Mouse (Mus musculus) cerebellum, adult (tissue): ENCODE results near the gene Chd4.
"Not testable (repeated sequence)": the region's sequence is repeated elsewhere in the genome, so short reads cannot be mapped to it uniquely, and the experiment has no call there.

Experiments used
- ATAC-seq: cut with Nextera tagmentation; 2 replicates; pipeline ENCODE4 v1.9.2; 2017; ENCODE audit warnings: mild to moderate bottlenecking, moderate library complexity, mixed read lengths; ENCODE audit not compliant: insufficient number of reproducible peaks, low FRiP score, low TSS enrichment

The Chd4 gene

DNA sequence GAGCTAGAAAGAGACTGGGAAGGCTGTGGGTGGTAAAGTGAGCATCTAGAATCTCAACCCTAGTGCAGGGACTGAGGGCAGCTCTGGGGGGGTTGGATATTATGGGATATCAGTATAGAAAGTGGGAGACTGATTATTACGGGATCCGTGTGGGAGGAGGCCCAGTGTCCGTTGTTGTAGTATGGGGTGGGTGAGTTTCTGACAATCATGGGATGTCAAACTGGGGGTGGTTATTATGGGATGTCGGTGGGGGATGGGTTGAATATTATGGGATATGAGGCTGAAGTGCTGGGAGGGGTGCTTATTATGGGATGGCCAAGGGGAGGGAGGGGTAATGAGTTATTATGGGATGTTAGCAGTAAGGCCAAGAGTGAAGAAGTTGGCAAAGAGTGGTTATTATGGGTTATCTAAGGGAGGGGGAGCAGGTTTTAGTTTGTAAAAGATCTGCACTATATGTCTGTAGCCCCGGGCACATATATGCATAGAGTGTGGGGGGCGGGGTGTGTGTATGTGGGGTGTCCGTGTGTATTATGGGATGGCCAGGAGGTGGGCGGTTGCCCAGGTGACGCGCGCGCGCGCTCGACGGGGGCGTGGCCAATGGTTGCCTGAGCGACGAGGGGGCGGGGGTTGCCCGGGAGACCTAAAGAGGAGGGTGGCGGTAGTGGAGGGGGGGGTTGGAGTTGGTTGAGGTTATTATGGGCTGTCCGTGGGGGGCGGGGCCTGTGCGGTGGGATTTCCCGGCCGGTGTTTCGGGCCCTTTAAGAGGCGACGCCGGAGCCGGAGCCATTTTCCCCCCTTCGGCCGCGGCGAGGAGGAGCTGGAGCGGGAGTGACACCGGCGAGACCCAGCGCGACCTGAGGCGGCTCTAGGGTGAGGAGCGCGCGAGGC lies at the start of gene Chd4:
Gene Chd4 (plus strand): TSS at position 591 of the 888 bp plus-strand sequence.
- ATAC-seq = peak; percentile 53

DNA sequence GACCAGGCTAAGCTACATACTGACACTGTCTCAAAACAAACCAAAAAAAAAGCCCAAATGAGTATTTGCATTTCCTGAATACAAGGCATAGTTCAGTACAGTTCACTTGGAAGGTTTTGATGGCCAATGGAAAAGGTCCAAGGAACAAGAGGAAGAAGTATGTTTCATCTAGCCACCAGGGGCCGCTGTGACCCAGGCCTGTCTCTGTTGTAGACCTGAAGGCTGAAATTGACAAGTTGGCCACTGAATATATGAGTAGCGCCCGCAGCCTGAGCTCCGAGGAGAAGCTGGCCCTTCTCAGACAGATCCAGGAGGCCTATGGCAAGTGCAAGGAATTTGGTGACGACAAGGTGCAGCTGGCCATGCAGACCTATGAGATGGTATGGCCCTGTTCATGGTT lies 49.1 kb upstream of the Chd4 start:
- peak; percentile 58 for ATAC-seq

DNA sequence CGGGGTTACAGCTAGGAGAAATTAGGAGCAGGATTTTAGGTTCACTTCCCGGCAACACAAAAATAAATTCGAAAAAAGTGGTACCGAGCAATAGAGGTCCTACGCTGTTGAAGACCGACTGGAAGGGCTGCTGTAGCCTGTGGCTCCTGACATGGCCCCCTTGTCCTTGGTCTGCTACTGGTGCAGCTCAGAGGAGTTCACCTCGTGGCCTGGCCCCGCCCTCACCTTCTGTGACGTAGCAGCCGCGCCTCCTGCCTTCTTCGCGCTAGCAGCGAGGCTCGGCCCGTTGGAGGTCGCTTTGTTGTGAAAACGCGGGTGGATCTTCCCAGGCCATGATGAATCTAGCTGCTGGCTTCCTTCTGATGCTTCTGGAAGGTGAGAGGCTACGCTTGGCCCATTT lies 46.1 kb upstream of the Chd4 start, which contains the start of gene Acrbp:
Gene Acrbp (plus strand): TSS at position 12 of the 400 bp plus-strand sequence.
- ATAC-seq = no peak

DNA sequence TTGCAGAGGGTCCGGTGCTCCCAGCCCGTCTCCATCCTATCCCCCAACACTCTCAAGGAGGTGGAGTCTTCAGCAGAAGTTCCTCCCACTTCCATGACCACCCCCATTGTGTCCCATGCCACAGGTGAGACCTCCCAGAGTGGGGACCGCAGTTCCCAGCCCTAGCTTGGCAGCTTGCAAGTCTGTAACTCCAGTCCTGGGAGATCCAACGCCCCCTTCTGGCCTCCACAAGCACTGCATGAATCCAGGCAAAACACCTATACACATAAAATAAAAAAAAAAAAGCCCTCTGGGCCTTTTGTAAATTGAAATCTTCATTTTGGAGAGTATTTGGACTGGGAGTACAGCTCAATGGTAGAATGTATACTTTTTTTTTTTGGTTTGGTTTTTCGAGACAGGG lies 44.5 kb upstream of the Chd4 start:
- no peak for ATAC-seq

DNA sequence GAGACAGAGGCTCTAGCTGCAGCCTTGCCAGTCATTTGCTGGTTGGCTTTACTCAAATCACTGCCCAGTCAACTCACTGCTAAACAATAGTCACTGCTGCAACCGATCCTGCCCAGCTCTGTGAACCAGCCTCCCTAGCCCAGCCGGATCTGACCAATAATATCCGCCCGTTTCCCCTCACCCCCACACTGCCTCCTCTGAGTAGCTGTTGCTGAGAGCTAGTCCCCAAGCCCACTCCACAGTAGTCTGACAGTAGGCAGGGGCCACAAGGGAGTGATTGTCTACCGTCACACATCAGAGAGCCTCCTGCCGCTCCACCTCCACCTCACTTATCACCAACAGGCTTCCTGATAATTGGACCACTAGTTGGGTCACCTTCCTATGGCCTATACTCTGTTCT lies 34.3 kb upstream of the Chd4 start:
- no peak for ATAC-seq

DNA sequence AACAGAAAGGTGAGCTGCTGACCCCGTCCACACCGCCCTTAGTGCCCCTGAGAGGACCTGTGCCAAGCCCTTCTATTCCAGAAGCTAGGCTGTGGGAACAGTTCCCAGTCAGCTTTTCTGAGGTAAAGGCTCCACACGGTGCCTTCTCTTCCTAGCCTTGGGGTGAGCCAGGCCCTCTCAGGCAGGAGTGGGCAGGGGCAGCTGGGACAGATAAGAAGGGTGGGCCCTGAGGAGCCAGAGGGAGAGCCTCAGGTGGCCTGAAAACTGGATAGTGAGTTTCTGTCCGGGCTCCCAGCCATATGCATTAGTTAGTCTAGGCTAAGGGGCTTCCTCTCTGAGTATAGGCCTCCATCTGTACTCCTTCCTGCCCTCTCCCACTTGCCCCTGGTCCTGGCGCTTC lies 33.3 kb upstream of the Chd4 start:
- ATAC-seq = no peak

DNA sequence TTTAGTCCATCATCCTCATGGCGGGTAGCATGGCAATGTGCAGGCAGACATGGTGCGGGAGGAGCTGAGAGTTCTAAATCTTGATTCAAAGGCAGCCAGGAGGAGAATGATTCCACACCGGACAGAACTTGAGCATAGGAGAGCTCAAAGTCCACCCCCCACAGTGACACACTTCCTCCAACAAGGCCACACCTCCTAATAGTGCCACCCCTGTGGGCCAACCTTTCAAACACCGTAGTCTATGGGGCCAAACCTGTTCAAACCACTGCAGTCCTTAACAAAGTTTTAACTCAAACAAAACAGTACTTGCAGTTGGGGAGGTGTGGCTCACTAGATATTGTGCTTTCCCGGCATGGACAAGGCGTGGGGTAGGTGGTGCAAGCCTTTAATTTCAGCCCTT lies 31.9 kb upstream of the Chd4 start:
- no peak for ATAC-seq

DNA sequence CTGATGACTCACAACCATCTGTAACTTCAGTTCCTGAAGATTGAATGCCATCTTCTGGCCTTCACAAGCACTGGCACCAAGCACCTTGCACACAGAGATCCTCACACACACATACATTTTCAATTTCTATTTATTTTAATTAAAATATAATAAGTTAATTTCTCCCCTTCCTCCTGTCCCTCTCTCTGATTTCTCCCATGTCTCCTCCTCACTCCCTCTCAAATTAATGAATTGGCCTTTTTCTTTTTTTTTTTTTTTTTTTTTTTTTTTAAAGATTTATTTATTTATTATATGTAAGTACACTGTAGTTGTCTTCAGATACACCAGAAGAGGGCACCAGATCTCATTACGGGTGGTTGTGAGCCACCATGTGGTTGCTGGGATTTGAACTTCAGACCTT lies 30.6 kb upstream of the Chd4 start:
- ATAC-seq = not testable (repeated sequence)

DNA sequence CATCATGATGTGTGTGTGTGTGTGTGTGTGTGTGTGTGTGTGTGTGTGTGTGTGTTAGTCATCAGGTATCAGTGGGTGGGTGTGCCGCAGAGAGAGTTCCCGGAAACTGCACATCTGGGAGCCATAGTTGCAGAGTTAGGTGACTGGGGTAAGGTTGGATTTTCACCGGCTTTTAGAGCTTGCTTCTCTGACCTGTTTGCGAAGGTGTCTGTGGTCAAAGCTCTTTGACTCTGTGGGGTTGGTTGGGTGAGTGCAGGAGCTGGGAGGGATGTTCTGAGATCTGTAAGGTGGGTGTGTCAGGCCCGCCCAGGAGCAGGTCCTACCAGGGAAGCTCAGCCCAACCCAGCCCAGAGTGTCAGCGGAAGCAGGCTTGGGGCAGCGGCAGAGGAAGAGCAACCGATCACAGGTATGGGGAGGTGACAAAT lies 28.2 kb upstream of the Chd4 start, which contains the start of gene Lpar5:
Gene Lpar5 (plus strand): TSS at position 350 of the 425 bp plus-strand sequence.
- no peak for ATAC-seq

DNA sequence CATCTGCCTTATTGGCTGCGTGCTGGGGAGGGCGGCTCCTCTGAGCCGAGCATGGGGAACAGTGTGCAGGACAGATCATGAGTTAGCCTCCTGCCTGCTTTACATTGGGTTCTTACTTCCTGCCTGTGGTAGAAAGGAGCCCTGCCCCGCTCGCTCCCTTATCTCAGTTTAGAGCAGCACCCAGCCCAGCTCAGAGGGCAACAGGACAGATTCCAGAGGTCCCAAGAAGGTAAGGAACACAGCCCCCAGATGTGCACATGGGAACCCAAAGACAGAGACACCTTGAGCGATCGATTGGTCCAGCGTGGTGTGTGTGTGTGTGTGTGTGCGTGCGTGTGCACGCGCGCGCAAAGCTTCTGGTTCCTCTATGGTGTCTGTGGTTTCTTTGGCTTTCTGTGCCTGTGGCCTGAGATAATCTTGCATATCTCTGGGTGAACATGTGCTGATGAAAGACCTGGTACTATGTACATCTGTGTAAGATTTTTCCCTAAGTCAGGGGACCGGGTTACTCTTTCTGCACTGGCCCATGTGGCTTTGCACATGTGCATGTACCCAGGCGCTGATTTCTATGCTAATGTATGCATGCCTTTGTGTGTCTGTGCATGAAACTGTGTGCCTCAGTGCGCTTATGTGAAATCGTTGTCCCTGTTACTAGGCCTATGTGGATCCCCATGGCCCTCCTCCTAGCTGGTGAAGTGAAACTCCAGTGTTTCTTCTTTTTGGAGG lies 24.4 kb upstream of the Chd4 start:
- ATAC-seq = peak; percentile 47; the same call in 1 of the 2 replicates

DNA sequence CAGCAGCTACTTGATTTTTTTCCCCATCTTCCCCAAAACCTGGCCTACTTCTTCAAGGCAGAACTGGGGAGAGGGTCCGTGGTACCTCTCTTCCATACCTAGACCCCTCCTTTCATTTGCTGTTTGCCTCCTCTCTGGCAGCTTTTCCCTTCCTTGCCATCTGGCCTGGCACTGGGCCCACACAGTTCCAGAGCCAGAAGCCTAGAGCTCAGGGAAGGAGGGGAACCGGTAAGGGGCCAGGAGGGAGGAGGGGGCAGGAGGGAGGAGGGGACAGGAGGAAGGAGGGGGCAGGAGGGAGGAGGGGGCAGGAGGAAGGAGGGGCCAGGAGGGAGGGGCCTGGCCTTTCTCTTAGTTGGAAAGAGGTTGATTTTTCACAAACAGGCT lies 23.9 kb upstream of the Chd4 start:
- ATAC-seq = peak; percentile 59; the same call in 1 of the 2 replicates

DNA sequence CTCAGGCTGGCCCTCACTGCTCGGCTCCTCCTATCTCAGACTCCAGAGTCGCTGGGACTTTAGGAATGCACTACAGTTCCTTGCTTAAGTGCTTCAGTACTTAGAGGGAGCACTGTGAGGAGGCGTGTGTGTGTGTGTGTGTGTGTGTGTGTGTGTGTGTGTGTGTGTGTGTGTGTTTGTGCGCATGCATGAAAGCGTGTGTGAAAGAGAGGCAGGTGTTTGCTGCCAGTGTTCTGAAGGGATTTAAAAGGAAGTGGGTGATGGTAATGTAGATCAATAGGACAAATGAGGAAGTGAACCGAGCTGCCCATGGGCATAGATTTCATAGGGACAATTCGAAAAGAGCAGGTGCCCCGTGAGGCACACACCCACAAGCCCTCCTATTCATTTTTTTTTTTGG lies 22.0 kb upstream of the Chd4 start:
- ATAC-seq = no peak

DNA sequence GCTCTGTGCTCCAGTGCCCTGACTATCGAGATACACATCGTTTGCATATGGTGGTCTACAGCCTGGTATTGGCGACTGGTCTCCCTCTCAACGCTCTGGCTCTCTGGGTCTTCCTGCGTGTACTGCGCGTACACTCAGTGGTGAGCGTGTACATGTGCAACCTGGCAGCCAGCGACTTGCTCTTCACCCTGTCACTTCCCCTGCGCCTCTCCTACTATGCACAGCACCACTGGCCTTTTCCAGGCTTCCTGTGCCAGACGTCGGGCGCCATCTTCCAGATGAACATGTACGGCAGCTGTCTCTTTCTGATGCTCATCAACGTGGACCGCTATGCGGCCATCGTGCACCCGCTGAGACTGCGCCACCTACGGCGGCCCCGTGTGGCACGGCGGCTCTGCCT lies 14.4 kb upstream of the Chd4 start:
- ATAC-seq = 0 out of 2 replicates have a peak, but pooled peaks have one; percentile 18

DNA sequence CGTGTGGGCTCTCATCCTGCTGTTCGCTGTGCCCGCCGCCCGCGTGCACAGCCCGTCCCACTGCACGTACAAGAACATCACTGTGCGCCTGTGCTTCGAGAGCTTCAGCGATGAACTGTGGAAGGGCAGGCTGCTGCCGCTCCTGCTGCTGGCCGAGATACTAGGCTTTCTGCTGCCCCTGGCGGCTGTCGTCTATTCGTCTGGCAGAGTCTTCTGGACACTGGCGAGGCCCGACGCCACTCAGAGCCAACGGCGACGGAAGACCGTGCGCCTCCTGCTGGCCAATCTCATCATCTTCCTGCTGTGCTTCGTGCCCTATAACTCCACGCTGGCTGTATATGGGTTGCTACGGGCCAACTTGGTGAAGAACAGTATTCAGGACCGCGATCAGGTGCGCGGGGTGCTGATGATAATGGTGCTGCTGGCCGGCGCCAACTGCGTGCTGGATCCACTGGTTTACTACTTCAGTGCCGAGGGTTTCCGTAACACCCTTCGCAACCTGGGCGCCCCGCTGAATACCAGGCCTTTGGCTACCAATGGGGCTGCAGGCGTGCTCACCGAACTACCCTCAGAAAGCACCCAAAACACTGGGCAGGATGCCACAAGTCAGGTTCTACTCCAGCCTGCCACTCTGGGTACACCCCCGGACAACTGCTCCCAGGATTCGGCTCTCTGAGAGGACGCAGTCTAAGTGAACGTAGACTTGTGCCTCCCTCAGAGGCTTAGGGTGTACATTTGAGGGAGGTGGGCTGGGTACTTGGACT lies 13.8 kb upstream of the Chd4 start:
- ATAC-seq = peak; percentile 80

DNA sequence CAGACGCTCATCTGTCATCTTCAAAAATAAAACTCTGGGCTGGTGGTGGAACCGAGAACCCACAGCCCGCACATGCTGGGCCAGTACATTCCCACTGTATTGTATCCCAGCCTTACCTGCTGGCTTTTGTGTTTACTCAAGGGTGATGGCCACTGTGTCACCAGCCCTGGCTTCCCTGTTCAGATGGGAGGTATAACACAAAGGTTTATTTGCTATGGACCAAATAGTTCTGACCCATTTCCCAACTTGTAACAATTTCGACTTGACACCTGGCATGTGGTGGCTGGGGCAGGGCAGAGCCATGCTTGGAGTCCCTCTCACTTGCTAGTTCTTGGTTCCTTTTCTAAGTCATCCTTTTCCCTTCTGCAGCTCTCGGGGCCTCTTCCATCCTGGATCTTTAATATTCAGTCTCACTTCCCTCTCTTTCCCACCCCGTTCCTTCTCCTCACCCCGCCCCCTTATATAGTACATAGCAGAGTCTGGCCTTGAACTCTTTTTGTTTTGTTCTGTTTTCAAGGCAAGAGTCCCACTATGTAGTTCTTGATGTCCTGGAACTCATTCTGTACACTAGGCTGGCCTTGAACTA lies 12.9 kb upstream of the Chd4 start:
- no peak for ATAC-seq

DNA sequence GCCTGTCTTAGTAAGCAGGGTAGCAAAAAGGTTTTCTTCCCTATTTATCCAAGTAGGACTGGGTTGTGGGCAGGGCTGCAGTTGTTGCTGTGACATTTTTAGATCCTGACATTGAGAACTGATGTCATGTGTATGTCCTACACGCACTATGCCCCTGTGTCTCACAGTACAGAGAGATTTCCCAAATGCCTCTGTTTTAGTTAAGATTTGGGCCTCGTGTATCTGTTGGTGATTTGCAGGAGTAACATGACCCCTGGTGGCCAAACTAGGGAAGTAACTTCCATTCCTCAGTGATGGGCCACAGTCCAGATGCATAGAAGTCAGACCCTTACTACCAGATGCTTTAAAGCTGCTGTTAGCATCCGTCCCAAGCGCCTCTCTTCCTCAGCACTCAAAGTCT lies 11.4 kb upstream of the Chd4 start:
- no peak for ATAC-seq

DNA sequence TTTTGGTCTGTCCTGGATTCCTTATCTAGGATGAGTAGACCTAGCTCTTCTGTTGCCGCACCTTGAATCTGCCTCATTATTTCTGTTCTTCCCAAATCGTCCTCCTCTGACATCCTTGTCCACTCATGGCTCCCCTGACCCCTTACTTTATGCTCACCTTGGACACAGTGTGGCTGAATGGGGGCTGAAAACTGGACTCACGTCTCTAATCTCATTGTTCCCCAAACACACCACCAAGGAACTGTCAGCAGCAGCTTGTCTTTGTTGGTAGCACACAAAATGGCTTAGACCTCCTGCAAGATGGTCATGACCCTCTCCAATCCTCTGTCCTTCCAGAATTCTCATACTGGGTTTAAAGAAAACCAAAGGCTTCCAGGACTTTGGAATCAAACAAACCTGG lies 7.8 kb upstream of the Chd4 start:
- ATAC-seq = no peak

DNA sequence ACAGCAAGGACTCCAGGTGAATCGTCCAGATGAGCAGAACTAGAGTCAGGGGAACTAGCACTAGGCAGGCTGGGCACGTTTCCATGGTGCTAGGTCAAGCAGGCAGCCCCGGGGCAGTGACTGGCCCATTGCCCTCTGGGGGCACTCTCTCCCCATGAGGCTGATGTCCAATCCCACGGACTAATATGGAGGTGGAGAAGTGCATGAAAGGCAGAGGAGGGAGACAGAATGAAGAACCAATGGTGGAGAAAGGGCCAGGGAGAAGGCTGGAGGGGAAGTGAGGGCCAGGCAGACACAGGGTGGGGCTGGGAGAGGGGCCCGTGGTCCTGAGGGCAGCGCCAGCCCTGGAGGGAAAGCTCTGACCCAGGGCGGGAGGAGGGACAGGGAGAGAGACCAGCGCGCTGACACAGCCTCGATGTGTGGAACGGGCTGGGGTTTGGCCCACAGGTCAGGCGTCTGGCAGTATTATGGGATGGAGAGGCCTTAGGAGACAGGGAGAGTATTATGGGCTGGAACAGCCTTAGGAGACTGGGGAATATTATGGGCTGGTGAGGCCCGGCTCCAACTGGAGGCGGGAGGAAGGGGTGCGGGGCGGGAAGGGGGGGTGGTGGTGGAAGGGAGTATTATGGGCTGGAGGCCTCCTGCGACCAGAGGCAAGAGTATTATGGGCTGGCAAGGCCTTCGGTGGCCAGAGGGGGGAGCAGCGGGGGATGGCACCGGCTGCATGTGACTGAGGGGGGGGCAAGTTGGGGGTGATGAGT lies 7.0 kb upstream of the Chd4 start:
- ATAC-seq = peak; percentile 71

DNA sequence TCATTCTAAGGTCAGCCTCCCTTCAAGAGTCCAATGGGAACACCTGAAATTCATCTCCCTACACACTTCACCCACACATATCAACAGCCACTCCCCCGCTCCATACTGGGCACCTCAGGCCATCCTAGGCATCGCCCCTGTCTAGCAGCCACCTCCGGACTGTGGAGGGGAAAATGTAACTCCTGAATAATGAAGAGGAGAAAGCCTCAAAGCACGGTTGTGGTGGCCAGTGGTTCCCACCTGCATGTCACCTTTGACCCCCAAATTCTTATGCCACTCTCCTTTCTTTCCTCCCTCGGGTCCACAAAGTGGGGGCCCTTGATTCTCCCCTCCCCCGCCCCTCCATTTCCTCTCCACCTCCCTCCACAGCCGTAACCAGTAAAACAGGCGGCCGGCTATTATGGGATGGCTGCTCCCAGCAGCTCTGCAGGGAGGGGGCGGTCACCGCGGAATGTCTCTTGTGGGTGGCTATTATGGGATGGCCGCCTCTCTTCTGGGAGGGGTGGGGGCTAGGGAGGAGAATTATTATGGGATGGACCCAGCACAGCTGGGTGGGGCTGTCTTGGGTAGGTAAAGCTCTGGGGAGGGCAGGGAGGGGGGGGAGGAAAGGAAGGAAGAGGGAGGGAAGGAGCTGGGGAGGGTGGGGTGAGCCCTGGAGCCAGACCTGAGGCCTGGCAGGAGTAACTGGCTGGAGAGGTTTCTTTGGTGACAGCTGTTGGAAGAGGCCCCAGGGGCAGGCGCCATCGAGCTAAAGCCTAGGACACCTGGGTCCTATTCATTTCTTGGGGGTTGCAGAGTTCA lies 6.1 kb upstream of the Chd4 start:
- peak; percentile 51 for ATAC-seq
